19 mouse cellular contexts compared by ENCODE assay signal in the genomic region with DNA sequence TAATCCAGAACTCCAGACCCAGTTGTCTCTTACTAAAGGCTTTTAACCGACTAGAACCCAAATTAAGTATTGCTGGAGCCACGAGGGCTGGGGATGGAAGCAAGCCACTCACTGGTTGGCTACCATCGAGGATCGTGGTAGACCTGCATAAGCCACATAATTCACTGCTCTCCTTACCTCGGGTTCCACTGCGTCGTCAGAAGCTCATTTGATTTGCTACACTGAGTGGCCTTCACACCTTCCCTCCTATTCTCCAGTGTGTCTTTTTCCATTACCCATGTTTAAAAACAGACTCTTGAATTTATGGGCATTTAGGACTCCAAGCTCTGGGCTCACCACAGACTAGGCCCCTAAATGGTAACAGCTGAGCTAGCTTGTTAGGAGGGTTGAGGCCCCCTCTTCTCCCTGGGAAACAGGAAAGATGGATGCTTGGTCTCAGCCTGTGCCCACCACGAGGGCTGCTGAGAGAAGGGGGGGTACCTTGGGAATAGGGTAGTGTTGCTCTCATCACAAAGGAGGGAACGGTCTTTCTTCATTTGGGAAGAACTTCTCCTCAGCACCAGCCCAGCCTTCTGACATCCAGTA.
A peak's percentile ranks its signal among the peaks of the same experiment; 100 is the strongest.
DNase-seq lines count a peak whose midpoint lies in the region; ATAC-seq and TF ChIP-seq lines count a peak whose summit lies in the region.
"Had no signal": no experiment of that assay in that cellular context is flagged by ENCODE, and none has a peak within 500 bp of the region (broad histone marks: within the 10 kb centered on the region; RNA-seq: fewer than 3 reads in every experiment).

No protein-coding gene starts in this region.

- H3K27ac ChIP-seq in embryonic facial prominence, embryonic 11.5 days (replicated peaks; ENCODE audit: low read depth, low read length): no peak overlapping the region
- H3K27ac ChIP-seq in embryonic facial prominence, embryonic 10.5 days (replicated peaks): no peak overlapping the region
- H3K27ac ChIP-seq in limb, embryonic 13.5 days: peak overlapping the region; percentile 79; the same call in 1 of the 2 replicates
- peak overlapping the region; percentile 10; the same call in 1 of the 2 replicates for H3K27ac ChIP-seq in stomach, postnatal 0 days (replicated peaks)
- H3K27ac ChIP-seq: hindbrain, embryonic 15.5 days; liver, embryonic 13.5 days; midbrain, embryonic 13.5 days had no signal

- H3K4me2 ChIP-seq in embryonic facial prominence, embryonic 11.5 days (ENCODE audit: low read depth, low read length): no peak overlapping the region
- peak overlapping the region; percentile 22; the same call in 1 of the 2 replicates for H3K4me2 ChIP-seq in limb, embryonic 13.5 days (replicated peaks)
- H3K4me2 ChIP-seq in stomach, postnatal 0 days (replicated peaks; ENCODE audit: low read depth): no peak overlapping the region
- H3K4me2 ChIP-seq: hindbrain, embryonic 15.5 days; liver, embryonic 13.5 days; lung, embryonic 14.5 days; midbrain, embryonic 13.5 days had no signal

- no peaks in the 10 kb centered on the region for H3K36me3 ChIP-seq in embryonic facial prominence, embryonic 11.5 days (replicated peaks; ENCODE audit: control insufficient read depth, insufficient read depth, low read depth, low read length)
- no peaks in the 10 kb centered on the region for H3K36me3 ChIP-seq in embryonic facial prominence, embryonic 10.5 days (replicated peaks)
- H3K36me3 ChIP-seq in limb, embryonic 13.5 days: no peaks in the 10 kb centered on the region
- no peaks in the 10 kb centered on the region for H3K36me3 ChIP-seq in stomach, postnatal 0 days (ENCODE audit: control insufficient read depth, insufficient read depth, low read length)
- H3K36me3 ChIP-seq: hindbrain, embryonic 15.5 days; liver, embryonic 13.5 days; midbrain, embryonic 13.5 days had no signal

- TF ChIP-seq EP300 in stomach, postnatal 0 days (optimal IDR thresholded peaks at IDR 0.05): no peak

- H3K9ac ChIP-seq in embryonic facial prominence, embryonic 11.5 days (replicated peaks; ENCODE audit: low read length): no peak overlapping the region
- no peak overlapping the region for H3K9ac ChIP-seq in limb, embryonic 13.5 days
- H3K9ac ChIP-seq in stomach, postnatal 0 days (ENCODE audit: low read length): no peak overlapping the region
- H3K9ac ChIP-seq: hindbrain, embryonic 15.5 days; liver, embryonic 13.5 days; lung, embryonic 14.5 days; midbrain, embryonic 13.5 days had no signal

- TF ChIP-seq CTCF in stomach, postnatal 0 days (IDR thresholded peaks at IDR 0.05; ENCODE audit: low read depth): no peak

- no peak for ATAC-seq in embryonic facial prominence, embryonic 11.5 days (replicated peaks; ENCODE audit: insufficient number of reproducible peaks, low FRiP score, low TSS enrichment, low read depth)
- ATAC-seq in limb, embryonic 13.5 days (ENCODE audit: low FRiP score, low read depth): peak; percentile 91
- no peak; the same call in 1 of the 2 replicates for ATAC-seq in stomach, postnatal 0 days (ENCODE audit: low FRiP score, low TSS enrichment)
- ATAC-seq: forebrain, embryonic 16.5 days; midbrain, embryonic 13.5 days had no signal

- H3K9me3 ChIP-seq in embryonic facial prominence, embryonic 11.5 days (replicated peaks; ENCODE audit: control insufficient read depth, low read length): no peaks in the 10 kb centered on the region
- no peaks in the 10 kb centered on the region for H3K9me3 ChIP-seq in embryonic facial prominence, embryonic 10.5 days
- H3K9me3 ChIP-seq in limb, embryonic 13.5 days: no peaks in the 10 kb centered on the region
- H3K9me3 ChIP-seq in stomach, postnatal 0 days (ENCODE audit: control insufficient read depth, low read length): no peaks in the 10 kb centered on the region
- H3K9me3 ChIP-seq: hindbrain, embryonic 15.5 days; liver, embryonic 13.5 days; megakaryocyte, embryonic 14.5 days; midbrain, embryonic 13.5 days had no signal

- H3K4me1 ChIP-seq in embryonic facial prominence, embryonic 11.5 days (ENCODE audit: control insufficient read depth, insufficient read depth, low read length): no peaks in the 10 kb centered on the region
- peaks cover 6% of the 10 kb centered on the region; the same call in 1 of the 2 replicates for H3K4me1 ChIP-seq in embryonic facial prominence, embryonic 10.5 days
- peaks cover 27% of the 10 kb centered on the region for H3K4me1 ChIP-seq in limb, embryonic 13.5 days
- no peaks in the 10 kb centered on the region for H3K4me1 ChIP-seq in stomach, postnatal 0 days (replicated peaks; ENCODE audit: control insufficient read depth, insufficient read depth)
- H3K4me1 ChIP-seq: hindbrain, embryonic 15.5 days; liver, embryonic 13.5 days; megakaryocyte, embryonic 14.5 days; midbrain, embryonic 13.5 days had no signal

- peak; percentile 38 for DNase-seq in embryonic facial prominence, embryonic 11.5 days (ENCODE audit: low spot score)
- no peak for DNase-seq in embryonic facial prominence, embryonic 10.5 days (ENCODE audit: low spot score)
- DNase-seq in forelimb bud, embryonic 11.5 days (ENCODE audit: low read depth, low spot score): peak; percentile 66
- no peak for DNase-seq in stomach, postnatal 0 days (ENCODE audit: low spot score)
- DNase-seq in frontal cortex, postnatal 36 days (ENCODE audit: low spot score in 2 of 2): no peak
- no peak for DNase-seq in adipocyte (ENCODE audit: low spot score)
- DNase-seq: adrenal gland, postnatal 36 days; cerebellum, adult 9-10 months; gastrocnemius, postnatal 36 days; kidney, adult 11 months; layer of hippocampus, adult 9-11 months; liver, embryonic 13.5 days; lung, embryonic 14.5 days; thymus, postnatal 25 days had no signal

- H3K27me3 ChIP-seq in embryonic facial prominence, embryonic 11.5 days (ENCODE audit: control insufficient read depth, insufficient read depth, low read length): no peaks in the 10 kb centered on the region
- H3K27me3 ChIP-seq in embryonic facial prominence, embryonic 10.5 days (replicated peaks; ENCODE audit: low read depth, poor library complexity, severe bottlenecking): no peaks in the 10 kb centered on the region
- H3K27me3 ChIP-seq in limb, embryonic 13.5 days: 0 out of 2 replicates have a peak, but pooled peaks cover 2% of the 10 kb centered on the region
- no peaks in the 10 kb centered on the region for H3K27me3 ChIP-seq in stomach, postnatal 0 days (ENCODE audit: control insufficient read depth, insufficient read depth, low read length)
- H3K27me3 ChIP-seq: hindbrain, embryonic 15.5 days; liver, embryonic 13.5 days; midbrain, embryonic 13.5 days had no signal

- no peak overlapping the region for H3K4me3 ChIP-seq in embryonic facial prominence, embryonic 11.5 days (ENCODE audit: low read depth, low read length)
- no peak overlapping the region for H3K4me3 ChIP-seq in embryonic facial prominence, embryonic 10.5 days
- no peak overlapping the region for H3K4me3 ChIP-seq in limb, embryonic 13.5 days
- H3K4me3 ChIP-seq in stomach, postnatal 0 days (ENCODE audit: low read depth, low read length): no peak overlapping the region
- H3K4me3 ChIP-seq: hindbrain, embryonic 15.5 days; liver, embryonic 13.5 days; megakaryocyte, embryonic 14.5 days; midbrain, embryonic 13.5 days had no signal

- WGBS in embryonic facial prominence, embryonic 11.5 days: 71% methylated on average over 9 of the region's 9 CpGs
- 78% methylated on average over 9 of the region's 9 CpGs for WGBS in embryonic facial prominence, embryonic 10.5 days
- 15% methylated on average over 9 of the region's 9 CpGs for WGBS in limb, embryonic 13.5 days
- 48% methylated on average over 9 of the region's 9 CpGs for WGBS in stomach, postnatal 0 days

Comparison
In these comparisons a context has a peak if more than half of its experiments do, and no peak if none do; other contexts are left out.
1. DNase-seq: peak in embryonic facial prominence, embryonic 11.5 days (single experiment) and forelimb bud, embryonic 11.5 days (single experiment); none in embryonic facial prominence, embryonic 10.5 days (single experiment), stomach, postnatal 0 days (single experiment), frontal cortex, postnatal 36 days (0 of 2) and adipocyte (single experiment).
2. H3K27ac ChIP-seq: peak in limb, embryonic 13.5 days (single experiment) and stomach, postnatal 0 days (single experiment); none in embryonic facial prominence, embryonic 11.5 days (single experiment) and embryonic facial prominence, embryonic 10.5 days (single experiment).